Mouse (Mus musculus) forebrain, embryonic 11.5 days (tissue): ENCODE data around the gene Rnasek. TPM values are rescaled to one million over a fixed set of nuclear protein-coding genes. Genes with fewer than 3 reads are reported as not detected.

ENCODE experiments used
- ATAC-seq: fragments of 200-750 bp; cut with Nextera tagmentation; replicated peaks from 2 replicates; pipeline ENCODE4 v1.8.0; 2017; ENCODE audit warnings: moderate TSS enrichment; ENCODE audit not compliant: low FRiP score
- DNase-seq: peaks from one replicate; pipeline ENCODE4 v3.0.0-alpha.2; 2017; ENCODE audit warnings: low spot score
- H3K27ac ChIP-seq: fragments of 300-500 bp; sonication (generic); 2 replicates; pipeline ENCODE4 v1.5.1; 2014; ENCODE audit warnings: low read depth, low read length
- H3K27me3 ChIP-seq: fragments of 300-500 bp; sonication (generic); 2 replicates; pipeline ENCODE4 v1.6.1; 2014; ENCODE audit warnings: mild to moderate bottlenecking, low read length, mixed read lengths; ENCODE audit not compliant: control insufficient read depth, insufficient read depth
- H3K36me3 ChIP-seq: fragments of 300-500 bp; sonication (generic); 2 replicates; pipeline ENCODE4 v1.6.1; 2014; ENCODE audit warnings: mild to moderate bottlenecking, low read length, moderate library complexity, mixed read lengths; ENCODE audit not compliant: control insufficient read depth, insufficient read depth
- H3K4me1 ChIP-seq: fragments of 300-500 bp; sonication (generic); replicated peaks from 2 replicates; pipeline ENCODE4 v1.6.1; 2014; ENCODE audit warnings: low read length, mixed read lengths; ENCODE audit not compliant: control insufficient read depth, insufficient read depth
- H3K4me2 ChIP-seq: fragments of 300-500 bp; sonication (generic); 2 replicates; pipeline ENCODE4 v1.6.1; 2014; ENCODE audit warnings: low read depth, mild to moderate bottlenecking, low read length, moderate library complexity, mixed read lengths; ENCODE audit not compliant: severe bottlenecking
- H3K4me3 ChIP-seq: fragments of 300-500 bp; sonication (generic); 2 replicates; pipeline ENCODE4 v1.5.1; 2014; ENCODE audit warnings: low read depth, low read length
- H3K9ac ChIP-seq: fragments of 300-500 bp; sonication (generic); 2 replicates; pipeline ENCODE4 v1.6.1; 2014; ENCODE audit warnings: low read length
- H3K9me3 ChIP-seq: fragments of 300-500 bp; sonication (generic); 2 replicates; pipeline ENCODE4 v1.6.1; 2016; ENCODE audit warnings: low read length, mixed read lengths; ENCODE audit not compliant: control insufficient read depth
- WGBS: fragments of 180-500 bp; shearing (Covaris S2); extraction: QIAGEN DNeasy Blood & Tissue Kit; methylation state at CpG from one replicate; pipeline ENCODE4 v1.1.7; 2014; 5-methylcytosine and 5-hydroxymethylcytosine counted together
- microRNA counts: library from miRNA; unstranded; fragments of <30 nt; microRNA quantifications from one replicate; lab custom pipeline; 2015
- microRNA-seq: library from miRNA; unstranded; fragments of <30 nt; microRNA quantifications from one replicate; pipeline ENCODE4, GENCODE M21; 2016; ENCODE audit not compliant: insufficient number of aligned reads
- polyA plus RNA-seq: library from polyadenylated mRNA; unstranded; fragments of >200 nt; fragmentation: Nextera tagmentation; extraction: Ambion mirVana; gene quantifications from 2 replicates; pipeline ENCODE4 v1.2.1, GENCODE M21; 2014

Rnasek gene
- polyA plus RNA-seq, 1 experiment from 2014 or later, result 110 TPM

DNA sequence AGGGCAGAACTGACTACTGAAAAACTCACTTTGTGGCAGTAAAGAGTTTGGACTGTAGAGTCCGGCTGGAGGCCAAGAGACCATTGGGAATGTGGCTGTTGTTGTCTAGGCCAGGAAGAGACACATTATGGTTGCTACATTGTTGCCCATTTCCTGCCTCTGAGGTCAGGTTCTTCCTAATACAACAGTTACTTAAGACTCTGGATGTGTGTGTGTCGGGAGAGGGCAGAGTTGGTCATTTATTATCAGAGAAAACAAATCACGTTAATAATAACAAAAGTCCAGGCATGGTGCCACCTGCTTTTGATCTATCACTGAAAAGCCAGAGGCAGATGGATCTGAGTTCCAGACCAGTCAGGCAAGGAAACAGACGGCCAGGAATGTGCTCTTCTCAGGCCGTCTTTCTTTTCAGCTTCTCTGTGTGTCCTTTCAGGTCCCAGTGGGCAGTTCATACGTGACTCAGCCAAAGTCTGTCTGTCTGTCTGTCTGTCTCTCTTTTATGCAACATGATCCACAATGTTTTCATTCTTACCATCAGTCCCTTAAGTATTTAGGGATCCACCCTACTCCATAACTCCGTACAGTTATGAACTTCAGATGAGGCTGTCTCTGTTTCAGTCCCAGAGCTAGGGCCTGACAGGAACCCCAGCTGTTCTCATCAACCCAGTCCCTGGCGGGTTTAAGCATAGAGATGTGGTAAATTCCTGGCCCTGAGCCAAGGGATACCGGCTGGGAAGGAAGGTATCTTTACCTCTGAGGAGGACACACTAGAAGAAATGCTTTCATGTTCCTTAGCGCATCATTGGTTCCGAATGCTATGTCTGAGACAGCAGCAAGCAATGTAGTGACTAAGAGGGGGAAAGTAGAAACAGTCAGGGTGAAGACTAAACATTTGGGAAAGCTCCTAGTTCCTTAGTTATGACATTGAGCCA, 46.0 kb downstream of the Rnasek start:
- no peak for ATAC-seq

DNA sequence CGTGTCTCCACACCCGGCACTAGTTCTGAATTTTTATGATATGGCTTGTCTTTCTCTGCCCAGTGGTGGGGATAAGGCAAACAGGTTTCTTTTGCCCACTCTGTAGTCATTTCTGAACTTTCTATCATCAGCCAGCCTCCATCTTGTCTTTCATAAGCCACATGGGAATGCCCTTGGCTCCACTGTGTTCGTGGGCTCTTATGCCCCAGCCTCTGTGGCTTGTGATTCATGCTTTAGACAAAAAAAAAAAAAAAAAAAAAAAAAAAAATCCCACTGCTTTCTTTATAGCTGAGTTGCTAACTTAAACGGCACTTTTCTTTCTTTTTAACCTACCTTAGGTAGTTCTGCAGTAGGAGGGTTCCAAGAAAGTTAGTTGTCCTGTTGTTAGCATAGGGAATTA, 47.5 kb downstream of the Rnasek start:
- Histone ChIP-seq H3K9ac (no peak overlapping the region), H3K4me3 (no peak overlapping the region), H3K9me3 (no peaks in the 10 kb centered on the region), H3K27ac (no peak overlapping the region), H3K27me3 (no peaks in the 10 kb centered on the region), H3K4me1 (no peaks in the 10 kb centered on the region), H3K4me2 (no peak overlapping the region), H3K36me3 (no peaks in the 10 kb centered on the region)
- ATAC-seq (no peak), DNase-seq (no peak)
- WGBS, result 85% methylated on average over 4 of the region's 4 CpGs

More for the DNA sequence above, 46.0 kb downstream of the Rnasek start:
- no peaks in the 10 kb centered on the region for H3K27me3 ChIP-seq
- H3K36me3 ChIP-seq, result no peaks in the 10 kb centered on the region
- H3K9ac ChIP-seq, result no peak overlapping the region
- 70% methylated on average over 11 of the region's 11 CpGs for WGBS
- no peaks in the 10 kb centered on the region for H3K9me3 ChIP-seq
- no peaks in the 10 kb centered on the region for H3K4me1 ChIP-seq
- DNase-seq, result no peak
- H3K27ac ChIP-seq, result no peak overlapping the region
- no peak overlapping the region for H3K4me3 ChIP-seq
- no peak overlapping the region for H3K4me2 ChIP-seq

DNA sequence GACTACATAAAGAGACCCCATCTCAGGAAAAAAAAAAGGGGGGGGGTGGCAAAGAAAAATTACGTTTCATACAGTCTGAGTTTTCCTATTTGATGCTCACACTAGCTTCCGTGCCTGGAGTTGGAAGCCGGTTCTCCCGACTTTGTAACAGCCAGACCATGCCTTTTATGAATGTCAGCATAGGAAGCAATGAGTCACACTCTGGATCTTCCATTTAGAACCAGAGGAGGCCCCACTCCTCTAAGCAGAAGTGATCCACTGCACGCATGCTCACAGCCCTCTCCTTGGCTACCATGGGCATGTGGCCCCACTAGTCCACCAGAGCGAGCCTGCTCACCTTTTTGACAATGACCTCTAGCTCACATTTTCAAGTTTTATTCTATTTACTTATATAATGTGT, 48.5 kb downstream of the Rnasek start:
- DNase-seq, result no peak
- no peak overlapping the region for H3K4me3 ChIP-seq
- no peaks in the 10 kb centered on the region for H3K27me3 ChIP-seq
- H3K4me1 ChIP-seq, result no peaks in the 10 kb centered on the region
- no peak overlapping the region for H3K27ac ChIP-seq
- H3K4me2 ChIP-seq, result no peak overlapping the region
- no peaks in the 10 kb centered on the region for H3K36me3 ChIP-seq
- 89% methylated on average over 6 of the region's 6 CpGs for WGBS
- no peak overlapping the region for H3K9ac ChIP-seq
- ATAC-seq, result no peak
- H3K9me3 ChIP-seq, result no peaks in the 10 kb centered on the region

DNA sequence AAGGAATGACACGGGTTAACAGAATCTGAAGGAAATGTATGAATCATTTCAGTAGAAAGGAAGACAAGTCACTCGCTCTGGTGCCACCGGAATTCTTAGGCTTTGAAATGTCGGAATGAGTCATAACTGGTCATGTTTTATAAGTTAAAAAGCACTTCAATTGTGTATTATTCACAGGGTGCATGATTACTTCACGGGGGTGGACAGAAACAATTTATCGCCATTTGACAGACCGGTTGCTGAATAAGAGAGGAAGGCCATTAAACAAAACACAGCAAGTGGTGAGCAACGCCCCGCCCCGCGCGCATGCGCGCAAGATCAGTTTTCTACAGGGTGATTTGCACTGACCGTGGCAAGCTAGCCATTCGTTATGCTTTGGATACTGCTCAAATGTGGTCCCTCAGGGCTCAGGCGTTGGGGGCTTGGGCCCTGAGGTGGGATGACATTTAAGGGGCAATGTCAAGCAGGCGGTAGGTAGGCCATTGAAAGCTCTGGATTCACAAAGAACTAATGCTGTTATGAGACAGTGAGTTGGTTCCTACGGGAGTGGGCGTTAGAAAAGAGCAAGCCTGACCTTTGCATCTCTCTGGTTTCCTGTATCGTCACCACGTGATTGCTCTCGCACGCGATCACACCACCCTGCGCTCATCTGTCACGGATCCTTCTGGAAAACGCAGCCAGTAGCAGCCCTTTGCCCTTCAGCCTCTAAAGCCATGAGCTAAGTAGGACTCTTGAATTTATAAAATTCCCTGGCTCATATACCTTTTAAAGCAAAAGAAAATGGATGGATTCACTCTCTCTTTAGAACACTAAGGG, 50.1 kb downstream of the Rnasek start:
- WGBS, result 90% methylated on average over 28 of the region's 28 CpGs
- Histone ChIP-seq H3K9ac (no peak overlapping the region), H3K9me3 (no peaks in the 10 kb centered on the region), H3K27me3 (no peaks in the 10 kb centered on the region), H3K4me2 (no peak overlapping the region), H3K27ac (no peak overlapping the region), H3K4me3 (no peak overlapping the region), H3K4me1 (no peaks in the 10 kb centered on the region), H3K36me3 (no peaks in the 10 kb centered on the region)
- ATAC-seq (no peak), DNase-seq (no peak)

MicroRNAs within 50 kb of the gene (microRNA counts, 519-probe panel; counts per million panel counts)
- microRNA mmu-miR-195 (lab: Ali Mortazavi, UCI) (3,327 counts per million, percentile 15 among the panel's probes with 10 or more counts), microRNA mmu-miR-497 (lab: Ali Mortazavi, UCI) (31.2 counts per million)

Small RNAs within 50 kb of the gene (microRNA-seq; reads per million reads assigned to microRNA genes)
- 518 reads per million, percentile 59 among the genes with 10 or more reads in this experiment for gene Mir195a
- not detected for gene Mir497
- gene Mir497b, result not detected

Other genes with a start within 250 kb of the Rnasek start
- 472 and 477 TPM in 2 replicates for gene Gabarap, start 248.7 kb downstream of the Rnasek start, polyA plus RNA-seq
- gene Phf23, start 244.1 kb downstream of the Rnasek start, polyA plus RNA-seq, result 61.4 and 63.0 TPM in 2 replicates
- gene Dvl2, start 239.2 kb downstream of the Rnasek start, polyA plus RNA-seq, result 43.9 and 47.6 TPM in 2 replicates
- gene Acadvl, start 224.4 kb downstream of the Rnasek start, polyA plus RNA-seq, result 44.0 and 47.6 TPM in 2 replicates
- gene Dlg4, start 222.9 kb downstream of the Rnasek start, polyA plus RNA-seq, result 18.2 and 21.5 TPM in 2 replicates
- gene Asgr1, start 185.8 kb downstream of the Rnasek start, polyA plus RNA-seq, result 0.88 and 0.99 TPM in 2 replicates
- not detected in 2 replicates for gene Asgr2, start 147.2 kb downstream of the Rnasek start, polyA plus RNA-seq
- gene Mgl2, start 109.5 kb downstream of the Rnasek start, polyA plus RNA-seq, result not detected in 2 replicates
- 0.44 TPM in 1 of 2 replicates, not detected in the other for gene Clec10a, start 83.6 kb downstream of the Rnasek start, polyA plus RNA-seq
- gene Slc16a11, start 27.1 kb downstream of the Rnasek start, polyA plus RNA-seq, result 0.91 and 1.0 TPM in 2 replicates
- 14.6 and 15.8 TPM in 2 replicates for gene Slc16a13, start 18.8 kb downstream of the Rnasek start, polyA plus RNA-seq
- 4.9 and 6.8 TPM in 2 replicates for gene Bcl6b, start 10.0 kb downstream of the Rnasek start, polyA plus RNA-seq
- 202 and 223 TPM in 2 replicates for gene 0610010K14Rik, start 1.9 kb downstream of the Rnasek start, polyA plus RNA-seq
- 9.8 and 9.9 TPM in 2 replicates for gene Gm21988, start within 50 bp of the Rnasek start, polyA plus RNA-seq
- gene Alox12, start 15.5 kb upstream of the Rnasek start, polyA plus RNA-seq, result 2.5 and 2.7 TPM in 2 replicates
- not detected in 2 replicates for gene Alox12e, start 82.8 kb upstream of the Rnasek start, polyA plus RNA-seq
- 0.17 and 0.21 TPM in 2 replicates for gene Alox15, start 112.2 kb upstream of the Rnasek start, polyA plus RNA-seq
- 51.0 and 52.2 TPM in 2 replicates for gene Pelp1, start 170.2 kb upstream of the Rnasek start, polyA plus RNA-seq
- 44.0 and 47.9 TPM in 2 replicates for gene Arrb2, start 192.8 kb upstream of the Rnasek start, polyA plus RNA-seq
- 40.9 and 46.0 TPM in 2 replicates for gene Med11, start 212.1 kb upstream of the Rnasek start, polyA plus RNA-seq
- gene Zmynd15, start 219.6 kb upstream of the Rnasek start, polyA plus RNA-seq, result 0.21 and 0.27 TPM in 2 replicates
- 0.81 and 1.1 TPM in 2 replicates for gene Cxcl16, start 220.1 kb upstream of the Rnasek start, polyA plus RNA-seq